Mouse (Mus musculus) kidney, postnatal 25 days (tissue): ENCODE data around the gene Tdrd7.

Experiments
- DNase-seq, 2 experiments: peaks; one replicate each; pipeline ENCODE4 v3.0.0; 2021; ENCODE audit warnings: mixed read lengths in 2 of 2

Gene Tdrd7

GRCm38 (mm10) chr4:45972951-45973350 lies 7.8 kb downstream of the Tdrd7 start:
- no peak for DNase-seq

- peak in 1 of 2 experiments; percentile 46 for DNase-seq
Observed at GRCm38 (mm10) chr4:45976931-45977667, 12.0 kb downstream of the Tdrd7 start.

- peak; percentile 49 to 64 for DNase-seq
Observed at GRCm38 (mm10) chr4:45979916-45980315, 14.8 kb downstream of the Tdrd7 start.

- DNase-seq = no peak
Observed at GRCm38 (mm10) chr4:45981054-45981453, 15.9 kb downstream of the Tdrd7 start.

- DNase-seq = no peak
Observed at GRCm38 (mm10) chr4:45990427-45991135, 25.4 kb downstream of the Tdrd7 start.

GRCm38 (mm10) chr4:45998536-45998935 lies 33.4 kb downstream of the Tdrd7 start:
- DNase-seq = no peak

GRCm38 (mm10) chr4:46008142-46008793 lies 43.1 kb downstream of the Tdrd7 start:
- DNase-seq = peak in 1 of 2 experiments; percentile 7

- DNase-seq = no peak
Observed at GRCm38 (mm10) chr4:46011698-46012097, 46.6 kb downstream of the Tdrd7 start.

- DNase-seq = no peak
Observed at GRCm38 (mm10) chr4:46015605-46016004, 50.5 kb downstream of the Tdrd7 start.

GRCm38 (mm10) chr4:46023021-46023481 lies 57.9 kb downstream of the Tdrd7 start:
- DNase-seq = no peak

- peak in 1 of 2 experiments; percentile 57 for DNase-seq
Observed at GRCm38 (mm10) chr4:46025893-46026292, 60.8 kb downstream of the Tdrd7 start.

- DNase-seq = peak in 1 of 2 experiments; percentile 21
Observed at GRCm38 (mm10) chr4:46028224-46028623, 63.1 kb downstream of the Tdrd7 start.

GRCm38 (mm10) chr4:46028781-46029180 lies 63.6 kb downstream of the Tdrd7 start:
- DNase-seq = no peak

- DNase-seq = peak in 1 of 2 experiments; percentile 45
Observed at GRCm38 (mm10) chr4:46029552-46029951, 64.4 kb downstream of the Tdrd7 start.

GRCm38 (mm10) chr4:46032448-46032847 lies 67.3 kb downstream of the Tdrd7 start:
- no peak for DNase-seq

GRCm38 (mm10) chr4:46033197-46033596 lies 68.1 kb downstream of the Tdrd7 start:
- no peak for DNase-seq

GRCm38 (mm10) chr4:46038591-46038891 lies 73.4 kb downstream of the Tdrd7 start:
- no peak for DNase-seq

- peak; percentile 63 to 71 for DNase-seq
Observed at GRCm38 (mm10) chr4:46038892-46039751, 74.0 kb downstream of the Tdrd7 start, which contains the start of gene Tmod1. Tmod1 (plus strand) TSS chr4:46038935.

GRCm38 (mm10) chr4:46039899-46040298 lies 74.8 kb downstream of the Tdrd7 start:
- DNase-seq = no peak

GRCm38 (mm10) chr4:46040594-46041192 lies 75.6 kb downstream of the Tdrd7 start:
- peak in 1 of 2 experiments; percentile 11 for DNase-seq

GRCm38 (mm10) chr4:46041761-46042504 lies 76.8 kb downstream of the Tdrd7 start:
- DNase-seq = no peak
